9 mouse cellular contexts compared by ENCODE assay signal in the genomic region with DNA sequence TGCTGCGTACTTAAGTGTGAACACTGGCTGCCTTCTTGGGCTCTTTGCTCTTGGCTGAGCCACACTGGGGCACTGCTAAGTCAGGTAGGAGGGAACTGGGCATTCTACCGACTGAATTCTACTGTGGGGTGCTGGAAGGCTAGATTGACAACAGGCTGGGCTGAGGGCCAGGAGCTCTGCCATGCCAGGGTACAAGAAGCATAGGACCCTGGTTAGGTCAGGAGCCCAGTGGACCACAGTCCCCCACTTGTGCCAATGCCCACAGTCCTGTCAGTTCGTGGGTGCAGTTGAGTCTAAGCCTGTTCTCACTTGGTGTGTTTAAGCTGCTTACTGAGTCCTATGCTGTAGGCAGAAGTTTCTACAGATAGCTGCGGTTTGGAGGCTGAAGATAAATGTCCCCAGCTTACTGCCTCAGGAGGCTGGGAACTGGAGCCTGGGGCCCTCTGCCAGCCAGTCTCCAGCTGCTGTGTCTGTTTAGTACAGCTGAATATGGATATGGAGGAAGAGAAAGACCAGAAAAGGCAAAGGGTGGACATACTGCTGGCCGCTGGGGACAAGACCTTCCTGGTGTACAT. TPM values are rescaled to one million over a fixed set of nuclear protein-coding genes. Genes with fewer than 3 reads are reported as not detected.
DNase-seq lines count a peak whose midpoint lies in the region; ATAC-seq lines count a peak whose summit lies in the region.
"Had no signal": no experiment of that assay in that cellular context is flagged by ENCODE, and none has a peak within 500 bp of the region (broad histone marks: within the 10 kb centered on the region; RNA-seq: fewer than 3 reads in every experiment).

No protein-coding gene starts in this region.

- H3K4me3 ChIP-seq in kidney, embryonic 16.5 days (ENCODE audit: low read length), result no peak overlapping the region; the same call in 1 of the 2 replicates
- peak overlapping the region; percentile 56; the same call in 1 of the 2 replicates for H3K4me3 ChIP-seq in forebrain, embryonic 16.5 days (replicated peaks; ENCODE audit: low read length)
- H3K4me3 ChIP-seq in midbrain, embryonic 14.5 days (replicated peaks; ENCODE audit: low read depth, low read length), result 0 out of 2 replicates have a peak overlapping the region, but pooled peaks have one; percentile 51

- DNase-seq in kidney, postnatal 10 days, result no peak
- peak; percentile 37 to 38 for DNase-seq in cerebellum, postnatal 25 days
- DNase-seq in midbrain, embryonic 14.5 days, result no peak
- no peak for DNase-seq in yolk sac, embryonic 10.5 days (ENCODE audit: low spot score)
- no peak for DNase-seq in retina, postnatal 1 day

- no peaks in the 10 kb centered on the region for H3K9me3 ChIP-seq in kidney, embryonic 16.5 days (ENCODE audit: low read length)
- H3K9me3 ChIP-seq in forebrain, embryonic 16.5 days (ENCODE audit: control insufficient read depth, low read length), result no peaks in the 10 kb centered on the region
- no peaks in the 10 kb centered on the region for H3K9me3 ChIP-seq in midbrain, embryonic 14.5 days (ENCODE audit: control insufficient read depth, low read length)

- no peak overlapping the region for H3K27ac ChIP-seq in kidney, embryonic 16.5 days (ENCODE audit: low read length)
- H3K27ac ChIP-seq in forebrain, embryonic 16.5 days (ENCODE audit: low read length), result no peak overlapping the region
- H3K27ac ChIP-seq in midbrain, embryonic 14.5 days (replicated peaks; ENCODE audit: low read depth, low read length), result no peak overlapping the region

- peak overlapping the region; percentile 97 for H3K4me2 ChIP-seq in kidney, embryonic 16.5 days (replicated peaks; ENCODE audit: low read depth, low read length)
- H3K4me2 ChIP-seq in forebrain, embryonic 16.5 days (ENCODE audit: low read length), result peak overlapping the region; percentile 99
- H3K4me2 ChIP-seq in midbrain, embryonic 14.5 days (ENCODE audit: low read length), result peak overlapping the region; percentile 99

- peaks cover 14% of the 10 kb centered on the region for H3K4me1 ChIP-seq in kidney, embryonic 16.5 days (ENCODE audit: insufficient read depth, low read length)
- peaks cover 24% of the 10 kb centered on the region for H3K4me1 ChIP-seq in forebrain, embryonic 16.5 days (replicated peaks; ENCODE audit: control insufficient read depth, insufficient read depth, low read length)
- peaks cover 7% of the 10 kb centered on the region; the same call in 1 of the 2 replicates for H3K4me1 ChIP-seq in midbrain, embryonic 14.5 days (ENCODE audit: control insufficient read depth, insufficient read depth, low read length)

- H3K27me3 ChIP-seq in kidney, embryonic 16.5 days (ENCODE audit: insufficient read depth, low read length), result peaks cover 25% of the 10 kb centered on the region
- H3K27me3 ChIP-seq in forebrain, embryonic 16.5 days (replicated peaks; ENCODE audit: control insufficient read depth, insufficient read depth, low read length), result no peaks in the 10 kb centered on the region; the same call in none of the 2 replicates
- peaks cover 9% of the 10 kb centered on the region; the same call in 1 of the 2 replicates for H3K27me3 ChIP-seq in midbrain, embryonic 14.5 days (ENCODE audit: control insufficient read depth, insufficient read depth, low read length)

- ATAC-seq in kidney, embryonic 16.5 days (ENCODE audit: low FRiP score, low TSS enrichment), result no peak
- ATAC-seq in forebrain, embryonic 16.5 days, result no peak
- ATAC-seq in midbrain, embryonic 14.5 days (ENCODE audit: low FRiP score, low TSS enrichment), result no peak
- no peak for ATAC-seq in CD4-positive, CD25-positive, alpha-beta regulatory T cell, adult 4 months

- H3K36me3 ChIP-seq in kidney, embryonic 16.5 days (ENCODE audit: insufficient read depth, low read length), result no peaks in the 10 kb centered on the region
- H3K36me3 ChIP-seq in forebrain, embryonic 16.5 days (ENCODE audit: control insufficient read depth, insufficient read depth), result no peaks in the 10 kb centered on the region
- H3K36me3 ChIP-seq in midbrain, embryonic 14.5 days (ENCODE audit: control insufficient read depth, insufficient read depth, low read length), result no peaks in the 10 kb centered on the region

- H3K9ac ChIP-seq in kidney, embryonic 16.5 days (replicated peaks; ENCODE audit: low read length), result no peak overlapping the region
- no peak overlapping the region for H3K9ac ChIP-seq in forebrain, embryonic 16.5 days (replicated peaks; ENCODE audit: low read depth, low read length)
- no peak overlapping the region for H3K9ac ChIP-seq in midbrain, embryonic 14.5 days (replicated peaks; ENCODE audit: low read length)

- 61% methylated on average over 5 of the region's 5 CpGs for WGBS in kidney, embryonic 16.5 days
- WGBS in forebrain, embryonic 16.5 days, result 49% methylated on average over 5 of the region's 5 CpGs
- WGBS in midbrain, embryonic 14.5 days, result 61% methylated on average over 5 of the region's 5 CpGs

RNA-seq across cellular contexts. Expression of a gene that starts 0.8 kb away (rescaled TPM):
- polyA plus RNA-seq in kidney, embryonic 16.5 days (2015; fragmentation: Nextera tagmentation; extraction: Ambion mirVana), result 0.74 and 0.91 TPM in 2 replicates
- 6.0 and 13.3 TPM in 2 replicates for polyA plus RNA-seq in forebrain, embryonic 16.5 days (2015; fragmentation: Nextera tagmentation; extraction: Ambion mirVana)
- 10.1 and 11.3 TPM in 2 replicates for polyA plus RNA-seq in midbrain, embryonic 14.5 days (2014; fragmentation: Nextera tagmentation; extraction: Ambion mirVana)
- under 1 TPM; 0.05 to 0.24 TPM for polyA plus RNA-seq in CD4-positive, CD25-positive, alpha-beta regulatory T cell, adult 4 months (2017; shearing (Covaris generic))

RNA-seq across cellular contexts. Expression of a gene that starts 15.7 kb away (rescaled TPM):
- 0.24 TPM in 1 of 2 replicates, not detected in the other for polyA plus RNA-seq in kidney, embryonic 16.5 days (2015; fragmentation: Nextera tagmentation; extraction: Ambion mirVana)
- not detected in 2 replicates for polyA plus RNA-seq in forebrain, embryonic 16.5 days (2015; fragmentation: Nextera tagmentation; extraction: Ambion mirVana)
- polyA plus RNA-seq in midbrain, embryonic 14.5 days (2014; fragmentation: Nextera tagmentation; extraction: Ambion mirVana), result not detected in 2 replicates
- polyA plus RNA-seq in CD4-positive, CD25-positive, alpha-beta regulatory T cell, adult 4 months (2017; shearing (Covaris generic)), result under 1 TPM in 1 of 2 experiments, not detected in 1; 0.58 TPM
- polyA plus RNA-seq: limb, embryonic 11.5 days had no signal

RNA-seq across cellular contexts. Expression of a gene that starts 39.8 kb away (rescaled TPM):
- not detected in 2 replicates for polyA plus RNA-seq in kidney, embryonic 16.5 days (2015; fragmentation: Nextera tagmentation; extraction: Ambion mirVana)
- not detected in 2 replicates for polyA plus RNA-seq in forebrain, embryonic 16.5 days (2015; fragmentation: Nextera tagmentation; extraction: Ambion mirVana)
- not detected in 2 replicates for polyA plus RNA-seq in midbrain, embryonic 14.5 days (2014; fragmentation: Nextera tagmentation; extraction: Ambion mirVana)
- polyA plus RNA-seq in CD4-positive, CD25-positive, alpha-beta regulatory T cell, adult 4 months (2017; shearing (Covaris generic)), result not detected
- polyA plus RNA-seq: limb, embryonic 11.5 days had no signal

RNA-seq across cellular contexts. Expression of a gene that starts 47.1 kb away (rescaled TPM):
- not detected in 2 replicates for polyA plus RNA-seq in kidney, embryonic 16.5 days (2015; fragmentation: Nextera tagmentation; extraction: Ambion mirVana)
- polyA plus RNA-seq in forebrain, embryonic 16.5 days (2015; fragmentation: Nextera tagmentation; extraction: Ambion mirVana), result not detected in 2 replicates
- polyA plus RNA-seq in midbrain, embryonic 14.5 days (2014; fragmentation: Nextera tagmentation; extraction: Ambion mirVana), result not detected in 2 replicates
- polyA plus RNA-seq in CD4-positive, CD25-positive, alpha-beta regulatory T cell, adult 4 months (2017; shearing (Covaris generic)), result not detected
- polyA plus RNA-seq: limb, embryonic 11.5 days had no signal

Comparison
In these comparisons a context has a peak if more than half of its experiments do, and no peak if none do; other contexts are left out.
1. DNase-seq: peak in cerebellum, postnatal 25 days (2 of 2); none in kidney, postnatal 10 days (single experiment), midbrain, embryonic 14.5 days (single experiment), yolk sac, embryonic 10.5 days (single experiment) and retina, postnatal 1 day (single experiment).
2. Peak in every context shown above with its lines, with median percentiles within 50 percentile points of each other: H3K4me2 ChIP-seq.